Mouse (Mus musculus): ENCODE measurements around the gene Ipcef1.

Ipcef1 gene

DNA sequence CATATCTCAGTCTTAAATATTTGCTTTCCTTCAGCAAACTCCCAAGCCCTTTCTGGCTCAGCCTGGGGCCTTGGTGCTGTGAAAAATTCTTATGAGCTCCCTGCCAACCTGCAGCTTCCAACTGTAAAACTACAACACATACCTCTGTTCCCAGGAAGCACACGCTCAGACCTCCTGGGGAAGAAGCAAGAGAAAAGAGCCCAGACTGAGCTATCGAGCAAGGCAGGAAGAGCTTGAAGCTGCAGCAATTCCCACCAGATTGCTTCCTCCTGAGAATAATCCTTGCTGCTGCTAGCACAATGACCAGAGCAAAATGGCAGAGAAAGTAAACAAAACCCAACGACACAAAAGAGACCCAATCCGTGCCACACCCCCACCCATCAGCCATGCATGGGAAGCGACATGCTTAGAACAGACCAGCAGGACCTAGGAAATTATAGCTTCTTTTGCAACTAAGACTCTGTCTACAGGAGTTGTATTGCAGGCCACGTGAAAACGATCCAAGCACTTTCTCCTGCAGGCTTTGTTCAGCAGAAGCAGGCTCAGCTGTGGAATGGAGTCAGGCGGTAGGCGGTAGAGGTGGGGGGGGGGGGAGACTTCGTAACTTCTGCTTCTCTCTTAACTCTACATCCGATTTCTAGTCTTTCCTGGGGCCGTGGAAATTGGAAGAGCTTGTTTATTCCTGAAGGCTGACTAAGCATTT lies at the start of gene Ipcef1:
Ipcef1 (minus strand) TSS at position 164 of the 703 bp plus-strand sequence.
- no peak for DNase-seq (ENCODE audit: extremely low read depth, low read depth)

DNA sequence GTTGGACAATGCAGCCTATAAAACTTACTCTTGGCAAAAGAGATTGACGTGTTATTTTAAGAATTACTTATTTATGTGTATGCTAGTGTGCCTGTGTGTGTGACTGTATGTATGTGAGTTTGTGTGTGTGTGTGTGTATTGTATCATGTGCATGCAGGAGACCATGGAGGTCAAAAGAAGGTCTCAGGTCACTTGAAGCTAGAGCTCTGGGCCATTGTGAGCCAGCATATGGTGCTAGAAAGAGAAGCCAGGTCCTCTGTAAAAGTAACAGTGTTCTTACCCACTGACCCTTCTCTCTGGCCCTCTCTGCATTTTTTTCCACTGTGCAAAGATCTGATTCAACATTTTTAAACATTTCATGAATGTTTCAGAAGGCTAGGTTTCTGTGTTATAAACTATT lies 25.7 kb upstream of the Ipcef1 start:
- no peak for DNase-seq (ENCODE audit: extremely low read depth, low read depth)

DNA sequence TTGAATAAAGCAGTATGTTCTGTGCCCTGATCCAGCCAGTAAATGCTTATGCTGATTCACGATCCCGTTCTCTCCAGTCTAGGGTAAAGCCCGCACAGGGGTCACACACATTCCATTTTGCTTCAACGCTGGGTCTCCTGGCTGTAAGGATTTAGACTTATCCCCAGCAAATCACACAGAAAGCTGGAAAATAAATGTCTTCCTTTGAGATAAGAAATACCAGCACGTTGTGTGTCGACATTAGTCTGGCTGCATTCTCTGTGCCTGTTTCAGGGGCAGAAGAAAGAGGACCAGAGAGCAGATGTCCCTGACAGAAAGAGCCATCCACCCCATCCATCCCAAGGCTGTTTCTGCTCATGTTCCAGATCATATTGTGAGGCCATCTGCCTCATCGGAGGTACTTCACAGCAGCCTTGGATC lies 25.1 kb upstream of the Ipcef1 start:
- no peak for DNase-seq (ENCODE audit: extremely low read depth, low read depth)

DNA sequence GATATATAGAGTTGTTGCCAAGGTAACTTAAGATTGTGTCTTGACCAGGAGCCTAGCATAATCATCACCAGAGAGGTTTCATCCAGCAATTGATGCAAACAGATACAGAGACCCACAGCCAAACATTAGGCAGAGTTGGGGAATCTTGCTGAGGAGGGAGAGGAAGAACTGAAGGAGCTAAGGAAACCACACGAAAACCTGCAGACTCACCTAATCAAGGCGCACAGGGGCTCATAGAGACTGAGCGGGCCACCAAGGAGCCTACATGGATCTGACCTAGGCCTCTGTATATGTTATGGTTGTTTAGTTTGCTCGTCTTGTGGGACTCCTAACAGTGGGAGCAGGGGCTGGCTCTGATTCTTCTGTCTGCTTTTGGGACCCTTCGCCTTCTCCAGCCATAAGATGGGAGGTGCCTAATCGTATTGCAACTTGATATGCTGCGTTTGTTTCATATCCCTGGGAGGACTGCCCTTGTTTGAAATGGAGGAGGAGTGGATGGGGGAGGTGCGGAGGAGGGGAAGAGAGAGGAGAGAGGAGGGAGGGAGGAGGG lies 24.5 kb upstream of the Ipcef1 start:
- no peak for DNase-seq (ENCODE audit: extremely low read depth, low read depth)

DNA sequence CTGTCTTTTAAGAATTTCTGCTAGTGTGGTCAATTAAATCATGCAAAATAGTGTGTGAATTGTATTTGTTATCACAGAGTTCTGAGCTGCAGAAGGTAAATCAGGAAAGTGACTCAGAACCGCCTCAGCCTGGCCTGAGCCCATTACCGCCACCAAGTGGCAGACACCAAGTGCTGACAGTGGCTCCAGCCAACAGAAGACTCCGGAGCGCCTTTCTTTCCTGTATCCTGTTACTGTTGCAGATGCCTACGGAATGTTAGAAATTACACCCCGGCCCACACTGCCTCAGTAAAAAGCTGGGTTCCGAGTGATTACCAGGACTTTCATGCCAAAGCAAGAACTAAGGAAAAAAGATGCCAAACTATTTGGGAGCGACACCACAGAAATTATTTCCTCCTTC lies 23.9 kb upstream of the Ipcef1 start:
- no peak for DNase-seq (ENCODE audit: extremely low read depth, low read depth)

DNA sequence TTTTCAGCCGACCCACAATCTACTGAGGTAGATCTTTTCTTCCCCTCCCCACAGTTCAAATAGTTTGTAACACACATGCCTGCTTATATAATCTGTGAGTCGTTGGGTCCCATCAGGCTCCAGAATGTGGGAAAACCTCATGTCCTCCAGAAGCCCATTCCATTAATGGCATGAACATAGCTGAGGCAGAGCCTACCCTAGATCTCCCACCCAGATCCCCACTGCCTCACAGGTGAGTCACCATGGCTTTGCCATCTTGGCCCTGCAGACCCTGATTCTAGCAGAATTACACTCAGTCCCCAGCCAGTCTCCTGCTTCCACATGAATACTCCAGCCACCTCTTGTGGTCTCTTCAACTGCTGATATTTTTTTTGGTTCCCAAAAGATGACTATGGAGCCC lies 23.4 kb upstream of the Ipcef1 start:
- DNase-seq (ENCODE audit: extremely low read depth, low read depth): no peak

DNA sequence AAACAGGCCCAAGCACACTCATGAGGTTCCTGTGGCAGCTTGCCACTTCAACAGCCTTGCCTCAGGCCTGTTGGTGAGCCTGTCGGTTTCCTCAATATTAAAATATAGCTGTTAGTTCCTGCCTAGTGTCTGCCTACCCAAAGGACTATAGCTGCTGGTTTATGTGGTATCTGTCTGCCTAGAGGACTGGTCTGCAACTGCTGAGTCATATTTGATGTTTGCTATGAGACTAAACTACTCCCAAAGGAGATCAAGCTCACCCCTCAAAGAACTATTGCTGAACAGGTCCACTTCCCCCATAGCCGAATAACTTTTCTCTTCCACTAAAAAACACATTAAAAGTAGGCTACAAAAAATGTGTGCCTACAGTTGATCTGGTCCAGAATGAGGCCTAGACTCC lies 22.0 kb upstream of the Ipcef1 start:
- no peak for DNase-seq (ENCODE audit: extremely low read depth, low read depth)

DNA sequence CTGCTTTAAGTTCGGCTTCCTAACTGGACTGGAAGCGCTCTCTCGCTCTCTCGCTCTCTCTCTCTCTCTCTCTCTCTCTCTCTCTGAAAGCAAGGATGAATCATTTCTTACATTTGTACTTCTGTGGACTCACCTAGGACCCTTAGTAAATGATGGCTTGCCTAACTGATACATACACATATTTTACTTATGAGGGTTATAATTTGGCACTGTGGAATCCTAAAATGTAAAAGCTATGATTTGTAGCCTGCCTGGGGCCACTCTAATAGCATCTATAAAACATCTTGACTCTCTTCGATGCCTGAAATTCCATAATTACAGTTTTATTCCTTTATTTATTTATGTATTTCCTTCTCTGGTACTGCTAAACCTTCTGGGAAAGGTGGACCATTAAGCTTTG lies 18.6 kb upstream of the Ipcef1 start:
- no peak for DNase-seq (ENCODE audit: extremely low read depth, low read depth)

DNA sequence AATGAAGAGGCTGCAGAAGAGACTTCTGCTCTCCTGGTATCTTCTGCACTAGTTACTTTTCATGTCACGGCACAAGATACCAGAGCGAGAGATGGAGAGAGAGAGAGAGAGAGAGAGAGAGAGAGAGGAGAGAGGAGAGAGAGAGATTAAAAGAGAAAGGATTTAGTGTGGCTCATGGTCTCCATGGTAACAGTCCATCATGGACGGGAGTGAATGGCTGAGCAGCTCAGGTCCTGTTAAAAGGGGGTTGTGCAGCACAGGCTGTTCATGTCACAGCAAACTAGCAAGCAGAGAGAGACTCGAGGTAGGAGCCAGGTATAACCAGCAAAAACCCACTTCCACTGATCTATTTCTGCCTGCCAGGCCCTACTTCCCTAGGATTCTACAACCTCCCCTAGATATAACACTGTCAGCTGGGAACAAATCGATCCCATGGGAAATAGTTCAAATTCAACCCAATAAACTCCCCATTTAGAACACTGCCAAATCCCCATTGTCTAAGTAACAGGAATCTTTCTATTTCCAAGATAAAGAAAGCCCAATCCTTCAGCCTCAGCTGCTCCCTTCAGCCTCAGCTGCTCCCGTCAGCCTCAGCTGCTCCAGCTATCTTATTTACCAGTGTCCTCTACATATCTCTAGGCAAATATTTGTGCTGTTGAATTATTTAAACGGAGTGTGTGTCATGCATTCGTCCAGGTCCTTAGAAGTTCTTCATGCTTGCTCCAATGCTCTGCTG lies 18.0 kb upstream of the Ipcef1 start:
- no peak for DNase-seq (ENCODE audit: extremely low read depth, low read depth)

DNA sequence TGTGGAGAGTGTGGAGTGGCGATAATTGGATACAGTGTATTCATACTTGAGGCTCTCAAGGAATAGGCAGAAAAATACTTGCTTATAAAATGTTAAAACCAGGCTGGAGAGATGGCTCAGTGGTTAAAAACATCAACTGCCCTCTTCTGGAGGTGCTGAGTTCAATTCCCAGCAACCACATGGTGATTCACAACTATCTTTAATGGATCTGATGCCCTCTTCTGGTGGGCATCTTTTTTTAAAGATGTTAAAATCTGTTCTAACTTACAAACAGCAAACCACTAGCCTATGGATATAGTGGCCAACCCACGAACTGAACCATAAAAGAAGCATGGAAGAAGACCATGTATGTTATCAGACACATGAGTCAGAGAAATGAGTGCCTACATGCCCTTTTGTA lies 16.8 kb upstream of the Ipcef1 start:
- no peak for DNase-seq (ENCODE audit: extremely low read depth, low read depth)

DNA sequence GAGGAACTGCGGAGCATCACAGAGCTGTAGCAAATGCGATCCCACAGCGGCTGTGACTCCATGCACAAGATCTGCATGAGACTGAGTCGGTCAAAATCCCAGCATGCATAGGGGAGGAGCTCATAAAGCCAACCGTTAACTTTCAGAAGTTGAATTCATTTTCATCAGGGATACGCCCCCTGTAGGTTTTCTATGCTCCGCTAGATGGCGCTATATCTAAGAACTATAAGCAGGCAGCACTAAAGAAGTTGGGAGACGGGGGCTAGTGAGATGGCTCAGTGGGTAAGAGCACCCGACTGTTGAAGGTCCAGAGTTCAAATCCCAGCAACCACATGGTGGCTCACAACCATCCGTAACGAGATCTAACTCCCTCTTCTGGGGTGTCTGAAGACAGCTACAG lies 16.3 kb upstream of the Ipcef1 start:
- no peak for DNase-seq (ENCODE audit: extremely low read depth, low read depth)

DNA sequence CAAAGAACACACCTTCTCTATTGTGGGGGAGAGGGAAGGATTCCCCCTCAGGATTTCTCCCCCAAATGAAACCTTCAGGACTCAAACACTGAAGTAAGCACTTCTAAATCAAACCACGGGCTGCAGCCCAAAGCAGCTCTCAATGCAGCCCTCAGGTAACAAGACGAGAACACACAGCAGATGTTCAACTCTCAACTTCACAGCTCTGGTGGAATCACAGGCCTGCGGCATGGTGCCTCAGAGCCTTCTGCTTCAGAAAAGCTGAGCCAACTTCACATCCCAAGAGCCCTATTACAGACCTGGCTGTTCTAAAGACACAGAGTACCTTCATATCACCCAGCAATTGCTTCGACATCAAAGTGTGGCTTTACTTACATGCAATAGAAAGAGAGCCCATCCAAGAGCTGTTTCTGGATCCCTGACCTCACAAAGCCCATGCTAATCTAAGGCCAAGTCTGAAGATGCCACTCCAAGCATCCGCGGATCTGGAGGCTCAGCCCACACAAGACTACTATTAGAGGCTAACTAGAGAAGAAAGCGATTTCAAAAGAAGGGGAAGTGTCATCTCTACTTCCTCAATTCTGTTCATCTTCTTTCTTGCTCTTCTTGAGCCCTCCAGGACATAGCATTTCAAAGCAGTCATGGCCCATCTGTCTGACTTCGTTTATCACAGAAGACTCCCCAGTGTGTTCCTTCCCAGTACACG lies 11.6 kb upstream of the Ipcef1 start:
- DNase-seq (ENCODE audit: extremely low read depth, low read depth): no peak

DNA sequence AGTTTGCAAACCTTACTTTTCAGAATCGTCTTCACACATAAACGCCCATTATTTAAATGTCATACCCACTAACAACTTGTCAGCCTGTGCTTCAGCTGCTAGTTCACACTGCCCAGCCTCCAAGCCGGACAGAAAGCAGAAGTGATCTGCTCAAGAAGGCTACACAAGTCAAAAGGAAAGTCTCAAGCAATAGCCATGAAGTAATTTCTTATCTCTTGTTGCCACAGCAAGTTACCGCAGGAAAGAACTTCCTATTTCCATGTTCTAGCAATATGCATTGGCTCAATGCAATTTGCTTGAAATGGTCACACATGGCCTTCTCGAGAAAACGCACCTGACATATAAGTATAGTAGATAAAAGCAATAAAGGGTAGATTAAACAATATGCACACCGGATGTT lies 10.7 kb upstream of the Ipcef1 start:
- DNase-seq (ENCODE audit: extremely low read depth, low read depth): peak; percentile 9

DNA sequence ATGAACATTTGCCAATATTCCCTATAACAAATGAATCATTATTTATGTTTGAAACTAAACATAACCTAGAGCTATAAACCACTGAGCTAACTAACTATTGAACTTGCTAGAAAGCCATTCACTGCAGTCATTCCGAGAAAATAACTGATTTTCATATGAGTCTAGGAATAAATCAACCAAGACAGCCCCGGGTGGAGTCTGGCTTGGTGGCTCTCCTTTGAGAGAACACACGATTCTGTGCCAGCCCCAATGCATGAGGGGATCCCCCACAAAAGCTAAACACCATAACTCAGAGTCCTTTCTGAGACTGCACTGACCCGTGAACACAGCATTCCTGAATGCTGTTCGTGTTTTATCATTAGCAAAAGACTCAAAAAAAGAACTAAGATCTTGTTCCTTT lies 8.0 kb upstream of the Ipcef1 start:
- DNase-seq (ENCODE audit: extremely low read depth, low read depth): no peak

DNA sequence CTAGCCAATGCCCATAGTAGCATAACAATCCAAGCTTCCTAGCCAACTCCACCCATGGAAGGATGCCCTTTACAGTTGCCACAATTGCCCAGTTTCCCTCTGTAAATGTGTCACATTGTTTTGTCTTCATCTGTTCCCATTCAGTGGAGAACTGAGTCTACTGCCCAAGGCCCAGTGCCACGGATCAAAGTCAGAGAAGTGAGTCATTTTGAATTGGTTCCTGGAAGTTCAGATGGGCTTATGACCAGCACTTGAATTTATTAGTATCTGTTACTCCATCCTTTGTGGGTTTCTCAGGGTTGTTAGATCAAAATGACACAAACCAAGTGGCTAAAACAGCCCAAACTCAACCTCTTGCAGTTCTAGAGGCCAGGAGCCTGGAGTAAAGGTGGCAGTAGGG lies 5.3 kb upstream of the Ipcef1 start:
- no peak for DNase-seq (ENCODE audit: extremely low read depth, low read depth)

DNA sequence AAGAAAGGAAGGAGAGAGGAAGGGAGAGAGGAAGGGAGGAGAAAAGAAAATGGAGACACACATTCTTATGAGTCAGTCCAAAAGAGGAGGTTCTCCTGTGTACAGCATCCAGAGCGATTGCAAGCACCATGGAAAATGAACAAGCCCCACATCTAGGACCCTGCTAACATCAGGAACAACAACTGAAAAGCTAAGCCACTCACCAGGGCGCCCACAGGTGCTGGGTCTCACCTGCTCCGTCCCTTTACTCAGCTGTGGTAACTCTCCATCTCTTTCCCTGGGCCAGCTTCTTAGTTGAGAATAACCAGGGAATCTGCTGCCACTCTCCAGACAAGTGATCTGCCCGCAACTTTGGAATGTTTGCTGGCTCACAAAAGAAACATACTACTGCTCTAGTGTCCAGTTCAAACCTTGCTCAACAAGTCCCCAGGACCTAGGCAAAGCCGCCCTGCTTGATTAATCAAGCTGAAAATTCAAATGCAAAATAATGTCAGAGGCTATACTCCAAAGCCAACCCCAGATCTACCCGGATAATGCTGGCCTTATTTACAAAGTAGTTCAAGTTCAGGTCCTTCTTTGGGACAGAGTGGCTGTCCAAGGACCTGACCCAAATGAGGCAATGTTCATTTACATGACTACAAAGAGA lies 2.4 kb upstream of the Ipcef1 start:
- DNase-seq (ENCODE audit: extremely low read depth, low read depth): no peak

DNA sequence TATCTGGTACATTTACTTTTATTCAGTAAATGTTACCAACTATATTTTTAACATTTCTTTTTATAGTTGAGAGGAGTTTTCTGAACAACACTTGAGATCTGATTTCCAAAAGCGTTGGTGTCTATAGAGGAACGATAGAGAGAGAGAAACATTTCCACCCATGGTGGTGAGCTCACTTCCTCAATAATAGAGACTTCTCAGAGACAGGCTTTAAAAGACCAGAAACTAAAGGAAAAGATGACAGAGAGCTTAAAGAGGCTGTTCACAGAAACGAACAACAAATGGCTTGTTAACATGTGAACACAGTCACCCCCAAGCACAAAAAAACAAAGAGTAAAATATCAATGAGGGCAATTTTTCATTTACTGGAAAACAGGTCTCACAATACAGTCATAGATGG lies 2.4 kb downstream of the Ipcef1 start:
- no peak for DNase-seq (ENCODE audit: extremely low read depth, low read depth)

DNA sequence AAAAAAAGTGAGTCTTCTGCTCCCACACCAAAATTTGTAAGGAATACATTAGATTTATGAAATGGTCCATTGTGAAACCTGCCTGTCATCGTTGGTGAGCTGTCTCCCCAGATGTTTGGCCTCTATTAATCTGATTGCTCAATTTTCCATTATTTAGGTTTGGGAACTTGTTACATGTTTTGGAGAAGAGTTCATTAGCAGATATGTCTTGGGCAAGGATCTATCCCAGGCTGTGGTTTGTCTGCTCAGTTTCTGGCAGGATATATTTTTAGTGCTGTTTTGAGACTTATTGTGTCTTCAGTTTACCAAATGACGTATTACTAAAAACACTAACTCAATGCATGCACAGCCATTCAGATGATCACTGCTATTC lies 4.4 kb downstream of the Ipcef1 start:
- DNase-seq (ENCODE audit: extremely low read depth, low read depth): no peak

DNA sequence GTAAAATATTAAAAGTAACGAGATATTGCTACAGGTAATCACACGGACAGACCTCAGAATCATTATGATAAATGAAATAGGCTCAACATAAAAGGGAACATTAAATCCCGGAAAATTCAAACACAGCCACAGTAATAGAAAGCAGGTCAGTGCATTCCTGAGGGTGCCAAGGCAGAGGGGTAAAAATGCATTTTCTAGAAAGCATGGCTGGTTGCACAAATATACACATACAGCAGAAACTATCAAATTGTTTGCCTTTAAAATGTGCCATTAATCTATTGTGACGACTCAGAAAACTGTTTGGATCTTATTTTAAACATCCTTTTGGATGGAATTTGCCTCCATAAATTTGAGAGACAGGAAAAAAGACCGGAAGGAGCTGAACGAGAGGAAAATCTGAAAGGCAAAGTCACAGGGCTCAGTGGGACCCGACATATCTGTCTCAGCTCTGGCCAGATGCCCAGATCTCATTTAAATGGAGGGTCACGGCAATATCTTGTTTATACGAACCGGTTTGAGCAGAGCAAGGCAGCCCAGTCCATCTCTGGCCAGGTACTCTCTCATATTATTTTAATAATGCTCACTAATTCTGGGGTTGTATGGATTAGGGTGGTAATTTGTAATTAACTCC lies 4.9 kb downstream of the Ipcef1 start:
- no peak for DNase-seq (ENCODE audit: extremely low read depth, low read depth)

DNA sequence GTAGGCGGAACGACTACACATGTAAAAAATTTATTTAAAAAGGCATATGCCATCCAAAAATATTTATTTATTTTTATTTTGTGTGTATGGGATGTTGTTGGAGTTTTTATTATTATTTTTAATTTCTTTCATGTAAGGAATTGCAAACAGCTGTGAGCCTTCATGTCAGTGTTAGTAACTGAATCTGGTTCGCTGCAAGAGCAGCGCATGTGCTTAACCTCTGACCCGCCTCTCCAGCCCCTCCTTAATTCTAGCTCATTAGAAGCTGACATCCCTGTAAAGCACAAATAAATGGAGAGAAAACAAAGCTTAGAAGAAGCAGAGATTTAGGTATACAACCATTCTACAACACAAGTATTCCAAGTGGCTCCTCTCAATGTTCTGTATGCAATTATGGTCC lies 8.4 kb downstream of the Ipcef1 start:
- no peak for DNase-seq (ENCODE audit: extremely low read depth, low read depth)

DNA sequence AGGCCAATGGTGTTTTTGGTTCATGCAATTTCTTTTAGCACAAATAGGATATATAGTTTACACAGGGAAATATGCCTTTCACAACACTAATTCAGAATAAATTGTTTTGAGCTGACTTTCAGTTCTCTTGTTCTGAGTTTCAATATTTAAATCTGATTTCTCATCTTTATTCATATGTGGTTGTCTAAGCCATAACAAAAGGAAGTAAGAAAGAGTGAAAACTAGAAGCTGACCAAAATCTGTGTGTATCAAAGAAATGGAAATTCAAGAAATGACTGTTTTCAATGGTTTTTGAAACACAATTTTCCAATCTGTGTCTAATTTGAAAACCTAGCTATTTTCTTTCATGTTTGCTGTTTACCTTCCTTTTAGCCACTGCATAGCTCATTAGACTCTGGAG lies 11.2 kb downstream of the Ipcef1 start:
- no peak for DNase-seq (ENCODE audit: extremely low read depth, low read depth)
